Mouse (Mus musculus) mouse embryonic stem cell (cell line): ENCODE results near the gene Atp13a1.

Experiments
- in situ Hi-C, 2 experiments: fragments of 300-500 bp; cut with MboI; formaldehyde crosslinking; loops; 1 replicate in 1 of 2; 3 replicates in 1 of 2; pipeline ENCODE4 v1.14.3; 2019 to 2020; ENCODE audit warnings: low sequenced_read_pairs in 2 of 2, low pct_unique_long_range_greater_than_20kb in 1 of 2, mixed read lengths in 1 of 2; ENCODE audit not compliant: unreplicated experiment in 1 of 2

Atp13a1 gene

DNA sequence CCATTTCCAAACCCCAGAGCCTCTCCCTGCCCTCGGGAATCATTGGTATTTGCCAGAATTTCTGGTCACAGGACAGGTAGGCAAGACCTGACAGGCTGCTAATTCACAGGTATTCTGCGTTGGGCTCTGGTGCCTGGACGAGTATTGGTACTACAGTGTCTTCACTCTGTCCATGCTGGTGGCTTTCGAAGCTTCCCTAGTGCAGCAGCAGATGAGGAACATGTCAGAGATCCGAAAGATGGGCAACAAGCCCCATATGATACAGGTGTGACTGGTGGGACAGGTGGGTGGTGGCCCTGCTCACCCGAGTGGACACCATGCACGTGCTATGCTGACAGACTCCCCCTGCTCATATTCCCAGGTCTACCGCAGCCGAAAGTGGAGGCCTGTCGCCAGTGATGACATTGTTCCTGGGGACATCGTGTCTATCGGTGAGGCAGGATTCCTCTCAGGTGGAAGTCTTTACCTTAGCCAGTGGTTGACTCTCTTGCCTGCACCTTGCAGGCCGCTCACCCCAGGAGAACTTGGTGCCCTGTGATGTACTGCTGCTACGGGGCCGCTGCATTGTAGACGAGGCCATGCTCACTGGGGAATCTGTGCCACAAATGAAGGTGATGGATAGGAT is 5.9 kb downstream of the Atp13a1 start:
- in situ Hi-C loops = no loop called here

DNA sequence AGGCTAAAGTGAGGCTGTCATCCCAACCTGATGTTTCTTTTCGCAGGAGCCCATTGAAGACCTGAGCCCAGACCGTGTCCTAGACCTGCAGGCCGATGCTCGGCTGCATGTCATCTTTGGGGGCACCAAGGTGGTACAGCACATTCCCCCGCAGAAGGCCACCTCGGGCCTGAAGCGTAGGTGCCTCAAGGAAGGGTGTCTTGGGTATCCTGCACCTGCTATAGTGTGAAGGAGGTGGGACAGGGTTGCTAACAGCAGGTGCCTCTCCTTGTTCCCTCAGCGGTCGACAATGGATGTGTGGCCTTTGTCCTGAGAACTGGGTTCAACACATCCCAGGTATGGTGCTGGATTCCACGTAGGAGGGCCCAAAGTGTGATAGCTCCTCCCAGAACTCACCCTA is 6.7 kb downstream of the Atp13a1 start:
- in situ Hi-C loops = no loop called here

DNA sequence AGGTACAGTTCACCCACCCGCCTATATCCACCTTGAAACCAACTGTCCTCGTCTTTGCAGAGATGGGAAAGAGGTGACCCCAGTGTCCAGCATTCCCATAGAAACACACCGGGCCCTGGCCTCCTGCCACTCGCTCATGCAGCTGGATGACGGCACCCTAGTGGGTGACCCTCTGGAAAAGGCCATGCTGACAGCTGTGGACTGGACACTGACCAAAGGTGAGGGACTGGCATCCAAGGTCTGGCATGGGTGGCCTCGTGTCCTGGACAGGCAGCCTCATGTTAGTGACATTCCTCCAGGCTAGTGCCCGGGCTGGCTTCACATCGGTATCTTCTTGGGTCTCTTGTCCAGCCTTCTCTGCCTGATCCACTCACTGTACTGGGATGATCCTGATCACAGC is 8.3 kb downstream of the Atp13a1 start:
- in situ Hi-C loops = no loop called here

DNA sequence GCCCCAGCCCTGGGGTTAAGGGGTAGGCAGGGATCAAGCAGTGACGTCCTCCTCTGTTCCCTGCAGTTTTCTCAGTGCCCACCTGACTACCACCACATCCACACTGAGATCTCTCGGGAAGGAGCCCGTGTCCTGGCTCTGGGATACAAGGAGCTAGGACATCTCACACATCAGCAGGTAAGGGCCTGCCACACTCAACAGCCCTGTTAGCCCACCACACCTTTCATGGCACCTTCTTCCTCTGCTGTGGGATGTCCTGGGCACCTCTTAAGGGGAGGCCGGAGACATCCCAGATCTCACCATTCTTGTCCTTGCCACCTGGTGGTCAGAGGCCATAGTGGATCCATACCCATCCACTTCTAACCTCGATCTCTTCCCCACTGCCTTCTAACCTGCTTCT is 9.0 kb downstream of the Atp13a1 start:
- in situ Hi-C loops = no loop called here

DNA sequence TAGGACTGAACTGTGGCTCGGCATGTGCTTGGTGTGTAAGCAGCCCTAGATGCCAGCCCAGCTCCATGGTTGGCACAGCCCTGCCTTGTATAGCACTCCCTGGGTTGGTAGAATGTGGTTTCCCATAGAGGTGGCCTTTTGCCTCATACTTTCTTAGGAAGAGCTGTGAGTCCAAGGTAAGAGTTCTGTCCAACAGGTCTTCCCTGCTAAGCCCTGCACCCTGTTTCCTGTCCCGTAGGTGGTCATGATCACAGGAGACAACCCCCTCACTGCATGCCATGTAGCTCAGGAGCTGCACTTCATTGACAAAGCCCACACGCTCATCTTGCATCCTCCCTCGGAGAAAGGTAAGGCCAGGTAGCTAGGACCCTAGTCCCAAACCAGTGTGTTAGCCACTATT is 10.8 kb downstream of the Atp13a1 start:
- in situ Hi-C loops = no loop called here

DNA sequence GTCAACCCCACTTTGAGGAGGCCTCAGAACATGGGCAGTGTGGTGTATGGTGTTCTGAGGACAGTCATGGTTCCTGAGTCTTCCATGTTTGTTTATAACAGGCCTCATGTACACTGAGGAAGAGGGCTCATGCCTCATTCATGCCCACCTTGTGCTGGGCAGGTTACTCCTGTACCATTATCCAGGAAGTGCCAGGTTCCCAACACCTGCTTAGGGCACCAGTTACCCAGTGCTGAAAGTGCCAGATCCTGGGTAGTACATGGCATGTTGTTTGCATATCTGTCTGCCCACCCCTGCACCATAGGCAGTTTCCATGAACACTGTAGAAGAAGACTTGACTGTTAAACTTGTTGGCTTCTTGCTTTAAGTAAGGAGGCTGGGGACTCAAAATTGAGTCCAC is 11.3 kb downstream of the Atp13a1 start:
- in situ Hi-C loops = no loop called here

DNA sequence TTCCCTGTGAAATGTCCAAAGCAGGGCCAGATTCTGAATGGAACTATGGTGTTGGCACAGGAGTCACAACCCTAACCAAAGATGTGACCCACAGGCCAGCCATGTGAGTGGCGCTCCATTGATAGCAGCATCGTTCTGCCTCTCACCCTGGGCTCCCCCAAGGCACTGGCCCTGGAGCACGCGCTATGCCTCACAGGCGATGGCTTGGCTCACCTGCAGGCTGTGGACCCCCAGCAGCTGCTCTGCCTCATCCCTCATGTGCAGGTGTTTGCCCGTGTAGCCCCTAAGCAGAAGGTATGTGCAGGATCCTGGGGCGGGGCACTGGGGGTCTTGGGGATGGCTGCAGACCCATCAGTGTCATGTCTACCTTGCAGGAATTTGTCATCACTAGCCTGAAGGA is 12.4 kb downstream of the Atp13a1 start:
- in situ Hi-C loops = no loop called here

DNA sequence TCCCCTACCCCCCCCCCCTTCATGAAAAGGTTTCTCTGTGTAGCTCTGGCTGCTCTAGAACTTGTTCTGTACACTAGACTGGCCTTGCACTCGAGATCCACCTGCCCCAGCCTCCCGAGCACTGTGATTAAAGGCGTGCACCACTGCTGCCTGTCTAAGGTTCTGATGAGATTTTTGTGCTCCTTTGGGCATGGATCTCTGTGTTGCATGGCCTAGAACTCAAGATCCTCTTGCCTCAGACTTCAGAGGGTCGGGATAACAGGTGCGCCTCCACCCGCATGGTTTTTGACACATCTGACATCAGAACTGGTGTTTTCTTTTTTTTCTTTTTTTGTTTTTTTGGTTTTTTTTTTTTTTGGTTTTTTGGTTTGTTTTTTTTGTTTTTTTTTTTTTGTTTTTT is 13.6 kb downstream of the Atp13a1 start:
- in situ Hi-C loops = no loop called here

DNA sequence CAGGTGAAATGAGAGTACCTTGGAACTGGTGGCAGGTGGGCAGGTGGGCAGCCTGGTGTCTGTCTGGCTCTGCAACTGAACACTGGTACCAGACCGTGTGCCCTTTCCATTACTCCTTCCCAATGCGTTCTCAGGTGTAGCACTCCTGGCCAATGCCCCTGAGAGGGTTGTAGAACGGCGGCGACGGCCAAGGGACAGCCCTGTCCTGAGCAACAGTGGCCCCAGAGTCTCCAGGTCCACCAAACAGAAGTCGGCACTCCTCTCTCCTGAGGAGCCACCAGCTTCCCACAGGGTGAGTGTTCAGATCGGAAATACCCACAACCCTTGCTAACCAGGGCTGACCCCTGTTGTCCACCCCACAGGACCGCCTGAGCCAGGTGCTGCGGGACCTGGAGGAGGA is 14.1 kb downstream of the Atp13a1 start:
- in situ Hi-C loops = no loop called here

DNA sequence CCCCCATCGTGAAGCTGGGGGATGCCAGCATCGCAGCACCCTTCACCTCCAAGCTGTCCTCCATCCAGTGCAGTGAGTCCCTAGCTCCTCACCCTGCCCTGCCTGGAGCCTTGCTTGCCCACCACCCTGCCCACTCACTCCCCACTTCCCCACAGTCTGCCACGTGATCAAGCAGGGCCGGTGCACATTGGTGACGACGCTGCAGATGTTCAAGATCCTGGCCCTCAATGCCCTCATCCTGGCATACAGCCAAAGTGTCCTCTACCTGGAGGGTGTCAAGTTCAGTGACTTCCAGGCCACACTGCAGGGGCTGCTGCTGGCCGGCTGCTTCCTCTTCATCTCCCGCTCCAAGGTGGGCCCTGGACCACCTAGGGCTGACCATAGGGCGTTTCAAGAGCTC is 14.5 kb downstream of the Atp13a1 start:
- in situ Hi-C loops = no loop called here

DNA sequence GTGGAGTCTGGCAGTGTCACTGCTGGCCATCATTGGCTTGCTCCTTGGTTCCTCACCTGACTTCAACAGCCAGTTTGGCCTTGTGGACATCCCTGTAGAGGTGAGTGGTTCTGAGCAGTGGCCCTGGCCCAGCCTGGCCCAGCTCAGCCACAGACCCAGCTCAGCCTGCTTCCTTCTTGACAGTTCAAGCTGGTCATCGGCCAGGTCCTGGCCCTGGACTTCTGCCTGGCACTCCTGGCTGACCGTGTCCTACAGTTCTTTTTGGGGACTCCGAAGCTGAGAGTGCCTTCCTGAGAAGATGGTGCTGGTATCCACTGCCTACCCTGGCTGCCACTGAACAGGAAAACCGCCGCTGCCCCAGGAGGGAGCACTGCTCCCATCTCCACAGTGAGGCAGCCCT is 16.3 kb downstream of the Atp13a1 start:
- in situ Hi-C loops = no loop called here

DNA sequence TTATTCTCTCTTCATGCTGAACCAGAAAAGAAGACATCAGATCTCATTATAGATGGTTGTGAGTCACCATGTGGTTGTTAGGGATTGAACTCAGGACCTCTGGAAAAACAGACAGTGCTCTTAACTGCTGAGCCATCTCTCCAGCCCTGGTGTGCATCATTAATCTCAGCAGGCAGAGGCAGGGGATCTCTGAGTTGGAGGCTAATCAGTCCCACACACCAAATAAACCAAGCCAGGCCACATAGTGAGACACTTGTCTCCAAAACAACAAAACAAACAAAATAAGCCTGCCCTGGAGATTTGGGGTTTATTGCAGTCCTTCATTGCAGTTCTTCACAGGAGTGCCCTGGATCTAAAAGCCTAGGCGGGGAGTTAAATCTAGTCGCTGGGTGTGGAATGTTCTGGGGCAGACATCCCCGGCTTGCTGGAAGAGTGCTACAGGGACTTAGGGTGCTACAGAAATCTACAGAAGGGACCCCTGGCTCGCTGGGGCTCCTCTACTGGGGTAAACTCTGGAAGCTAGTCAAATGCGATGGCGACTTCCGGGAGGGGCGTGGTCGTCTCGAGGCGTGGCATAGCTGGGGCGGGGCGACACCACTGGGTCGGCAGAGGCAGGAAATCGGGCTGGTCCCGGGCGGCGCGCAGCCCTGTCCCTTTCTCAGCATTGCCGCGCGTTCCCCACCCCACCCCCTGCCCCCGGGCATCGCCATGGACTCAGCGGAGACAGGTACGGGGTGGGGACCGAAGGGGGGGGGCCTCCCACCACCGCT is 17.3 kb downstream of the Atp13a1 start, which contains the start of gene Gmip:
TSS of gene Gmip (plus strand) at position 586 of the 770 bp plus-strand sequence.
- in situ Hi-C loops = no loop called here

DNA sequence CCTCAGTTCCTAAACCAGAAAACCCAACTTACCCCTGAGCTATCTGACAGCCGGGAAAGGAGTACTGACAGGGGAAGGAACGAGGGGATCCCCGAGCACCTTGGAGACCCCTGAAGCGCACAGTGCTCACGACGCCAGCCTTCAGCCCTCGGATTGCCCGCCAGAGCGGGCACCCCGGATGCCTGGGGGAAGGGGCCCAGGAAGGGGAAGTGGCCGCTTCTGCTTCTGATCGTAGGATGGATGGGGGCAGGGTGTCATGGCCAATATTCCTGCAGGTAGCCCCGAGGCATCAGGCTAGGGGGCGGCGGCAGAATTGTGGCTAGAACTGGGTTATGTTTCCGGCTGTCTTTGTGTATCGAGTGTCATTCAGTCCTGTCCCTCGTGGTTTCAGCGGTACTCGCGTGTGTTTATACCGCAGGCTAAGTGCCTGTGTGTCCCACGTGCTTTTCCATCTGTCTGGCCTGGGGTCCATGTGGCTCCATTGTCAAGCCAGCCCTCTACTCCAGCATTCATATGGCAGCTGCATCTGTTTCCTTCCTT is 18.0 kb downstream of the Atp13a1 start:
- in situ Hi-C loops = no loop called here

DNA sequence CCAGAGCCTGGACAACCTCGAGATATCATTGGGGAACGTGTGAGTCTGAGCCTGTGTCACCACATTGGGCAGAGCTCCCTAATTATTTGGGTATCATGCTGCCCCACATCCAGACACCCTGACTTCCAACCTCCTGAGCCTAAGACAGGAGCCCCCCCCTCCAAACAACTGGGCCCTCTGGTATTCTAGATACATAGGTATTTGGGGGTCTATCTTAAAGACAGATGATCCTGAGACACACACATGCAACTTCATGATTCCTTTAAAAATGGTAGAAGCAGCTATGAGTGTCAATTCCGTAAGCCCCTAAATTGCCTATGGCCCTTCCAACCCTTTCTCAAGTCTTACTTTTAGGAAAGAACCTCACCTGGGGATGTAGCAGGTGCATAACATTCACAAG is 18.9 kb downstream of the Atp13a1 start:
- in situ Hi-C loops = no loop called here

DNA sequence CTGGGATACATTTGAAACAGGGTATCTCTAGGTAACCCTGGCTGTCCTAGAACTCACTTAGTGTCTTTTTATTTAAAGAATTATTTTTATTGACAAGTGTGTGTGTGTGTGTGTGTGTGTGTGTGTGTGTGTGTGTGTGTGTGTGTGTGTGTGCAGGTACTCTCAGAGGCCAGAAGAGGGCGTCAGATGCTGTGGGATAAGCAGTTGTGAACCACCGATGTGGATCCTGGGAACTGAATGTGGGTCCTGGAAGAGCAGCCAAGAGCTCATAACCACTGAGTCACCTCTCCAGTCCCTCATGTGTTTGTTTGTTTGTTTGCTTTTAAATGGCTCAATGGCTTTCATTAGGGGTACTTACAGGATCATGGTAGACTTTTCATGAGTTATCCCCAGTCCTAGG is 23.9 kb downstream of the Atp13a1 start:
- in situ Hi-C loops = no loop called here

DNA sequence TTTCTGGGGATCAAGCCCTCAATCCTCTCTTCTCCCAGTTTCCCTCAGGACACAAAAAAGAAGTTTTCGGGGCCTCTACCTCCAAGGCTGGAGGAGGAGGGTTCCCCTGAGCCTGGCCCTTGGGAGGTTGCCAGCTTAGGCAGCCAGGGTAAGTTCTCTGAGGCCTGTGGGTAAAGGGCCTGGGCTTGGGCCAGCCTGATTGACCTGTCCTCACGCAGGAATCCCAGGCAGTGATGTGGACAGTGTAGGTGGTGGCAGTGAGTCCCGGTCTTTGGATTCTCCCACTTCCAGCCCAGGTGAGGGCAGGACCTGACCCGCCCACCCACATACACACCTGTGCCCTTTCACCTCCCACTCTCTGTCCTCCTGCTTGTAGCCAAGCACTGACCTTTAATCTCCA is 24.4 kb downstream of the Atp13a1 start:
- in situ Hi-C loops = no loop called here

DNA sequence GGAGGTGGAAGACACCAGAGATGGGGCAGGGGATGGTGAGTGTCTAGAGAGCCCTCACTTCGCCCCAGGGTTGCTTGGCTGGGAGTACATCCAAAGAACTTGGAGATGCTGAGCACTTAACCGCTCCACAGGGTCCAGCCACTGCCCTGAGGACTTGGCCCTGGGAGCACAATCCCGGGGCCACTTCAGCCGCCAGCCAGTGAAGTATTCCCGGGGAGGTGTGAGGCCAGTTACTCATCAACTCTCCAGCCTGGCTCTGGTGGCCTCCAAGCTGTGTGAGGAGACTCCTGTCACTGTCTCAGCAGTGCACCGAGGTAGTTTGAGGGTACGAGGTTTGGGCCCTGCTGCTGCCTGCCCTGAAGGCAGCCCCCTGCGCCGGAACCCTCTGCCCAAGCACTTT is 29.5 kb downstream of the Atp13a1 start:
- in situ Hi-C loops = no loop called here

DNA sequence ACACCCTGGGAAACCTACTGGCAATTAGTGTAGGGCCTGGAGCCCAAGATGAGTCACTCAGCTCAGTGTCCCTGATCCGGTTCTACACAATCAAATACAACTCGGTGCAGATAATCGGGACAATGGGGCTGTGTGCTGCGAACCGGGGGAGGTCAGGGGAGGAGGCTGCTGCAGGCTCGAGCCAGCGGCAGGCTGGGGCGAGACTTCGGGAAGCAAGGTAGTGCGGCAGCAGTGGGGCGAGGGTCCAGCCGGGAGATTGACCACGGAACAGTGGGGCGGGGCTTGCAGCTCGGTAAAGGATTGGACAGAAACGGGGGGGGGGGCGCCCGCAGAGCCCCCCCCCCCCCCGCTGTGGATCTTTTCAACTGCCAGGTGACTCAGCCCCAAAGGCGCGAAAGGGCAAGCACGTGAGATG is 31.0 kb downstream of the Atp13a1 start:
- in situ Hi-C loops = no loop called here

DNA sequence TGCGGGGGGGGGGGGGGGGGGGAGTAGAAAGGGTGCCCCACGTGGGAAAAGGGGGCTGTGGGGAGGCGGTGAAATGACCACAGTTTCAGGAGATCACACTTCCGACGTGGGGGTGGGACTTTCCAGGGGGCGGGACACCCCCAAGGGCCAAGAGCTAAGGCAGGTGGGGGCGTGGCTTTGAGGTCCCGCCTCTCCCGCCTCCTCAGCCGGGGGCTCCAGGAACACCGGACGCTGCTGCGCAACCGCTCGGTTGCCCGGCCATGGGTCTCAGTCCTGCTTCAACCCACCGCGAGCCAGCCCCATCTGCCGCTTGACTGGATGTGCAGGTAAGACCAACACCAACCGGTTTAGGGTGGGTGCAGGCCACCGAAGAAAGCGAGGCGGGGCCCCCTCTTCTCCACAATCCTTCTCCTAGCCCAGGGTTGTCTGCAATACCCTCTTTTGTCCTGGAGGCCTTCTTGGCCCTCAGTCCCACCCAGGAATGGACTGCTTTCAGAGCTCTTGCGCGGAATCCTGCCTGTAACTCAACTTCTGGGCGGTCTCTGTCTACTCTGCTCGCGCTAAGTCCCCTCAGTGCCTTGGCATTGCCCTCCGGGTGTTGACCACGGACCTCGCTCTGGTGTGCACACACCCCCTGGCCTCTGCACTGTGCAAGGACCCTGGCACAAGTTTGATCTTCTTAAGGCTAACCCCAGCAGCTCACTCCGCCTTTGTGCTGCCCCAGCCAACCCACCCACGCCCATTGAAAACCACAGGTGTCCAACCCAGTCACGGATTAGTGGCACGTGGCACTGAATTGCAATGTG is 31.6 kb downstream of the Atp13a1 start, which contains the start of gene Lpar2:
TSS of gene Lpar2 (plus strand) at position 44 of the 806 bp plus-strand sequence.
- in situ Hi-C loops = no loop called here
